Mouse (Mus musculus) thymus, postnatal 36 days (tissue): Measurements from ENCODE around the gene Cebpb.

Source experiments
- DNase-seq, 2 experiments: peaks; one replicate each; pipeline ENCODE4 v3.0.0; 2022; ENCODE audit warnings: mixed read lengths in 2 of 2

Cebpb gene

DNA sequence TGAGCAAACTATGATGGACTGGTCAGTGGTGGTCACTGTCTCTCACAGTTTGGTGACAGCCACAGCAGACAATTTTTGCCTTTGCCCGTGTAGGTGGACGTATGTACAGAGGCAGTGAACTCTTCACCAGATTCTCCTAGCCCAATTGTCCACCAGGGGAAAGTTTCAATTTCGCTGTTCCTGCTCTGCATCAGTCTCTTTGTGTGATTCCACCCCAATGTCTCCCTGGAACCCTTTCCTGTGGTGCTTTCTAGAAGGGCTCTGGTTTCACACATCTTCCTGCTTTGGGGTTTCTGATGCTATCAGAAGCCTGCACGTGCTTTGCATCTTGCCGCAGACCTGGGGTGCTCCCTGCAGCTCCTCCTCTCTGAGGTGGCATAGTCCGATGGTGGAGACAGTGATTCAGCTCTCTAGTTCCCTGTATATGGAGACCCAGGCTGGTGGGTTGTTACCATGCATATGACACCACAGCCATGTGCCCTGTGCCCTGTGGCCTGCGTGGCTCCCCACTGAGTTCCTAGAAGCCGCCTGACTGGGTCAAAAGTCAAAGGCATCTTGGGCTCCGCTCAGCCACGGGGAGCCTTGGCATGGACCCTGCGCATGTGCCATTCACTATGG lies 35.0 kb downstream of the Cebpb start:
- DNase-seq = peak; percentile 21 to 48

DNA sequence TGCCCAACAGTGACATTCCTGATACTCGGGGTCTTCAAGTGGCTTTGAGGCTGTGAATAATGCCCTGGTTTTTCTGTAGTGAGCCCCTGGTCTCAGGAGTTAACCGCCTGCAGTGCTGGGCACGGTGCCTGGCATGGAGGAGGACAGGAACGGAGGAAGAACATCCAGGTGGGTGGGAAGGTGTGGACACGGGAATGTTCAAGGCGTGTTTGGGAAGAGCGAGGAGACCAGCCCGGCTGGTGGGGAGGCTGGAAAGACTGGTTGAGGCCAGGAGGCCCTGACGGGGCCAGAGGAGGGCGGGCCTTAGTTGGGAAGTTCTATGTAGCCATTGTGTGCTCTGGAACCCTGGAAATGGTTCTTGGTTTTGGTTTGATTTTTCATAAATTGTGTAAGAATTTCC lies 37.2 kb downstream of the Cebpb start:
- no peak for DNase-seq

DNA sequence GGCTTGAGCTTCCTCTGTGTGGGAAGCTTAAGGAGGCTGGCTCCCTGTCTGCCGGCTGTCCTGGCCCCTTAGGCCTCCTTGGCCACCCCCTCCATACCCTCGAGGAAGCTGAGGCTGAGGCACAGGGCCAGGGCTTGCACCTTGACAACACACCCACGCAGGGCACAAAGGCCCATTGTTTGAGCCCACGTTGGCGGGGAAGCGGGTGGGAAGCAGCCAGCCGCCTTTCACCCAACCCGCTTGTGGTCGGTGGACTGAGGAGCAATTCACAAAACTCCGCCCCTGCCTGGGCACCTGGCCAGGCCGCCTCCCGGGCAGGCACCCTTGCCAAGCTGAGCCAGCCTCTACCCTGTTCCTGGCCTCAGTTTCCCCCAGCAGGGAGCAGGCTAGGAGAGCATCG lies 38.4 kb downstream of the Cebpb start:
- DNase-seq = peak in 1 of 2 experiments; percentile 21

DNA sequence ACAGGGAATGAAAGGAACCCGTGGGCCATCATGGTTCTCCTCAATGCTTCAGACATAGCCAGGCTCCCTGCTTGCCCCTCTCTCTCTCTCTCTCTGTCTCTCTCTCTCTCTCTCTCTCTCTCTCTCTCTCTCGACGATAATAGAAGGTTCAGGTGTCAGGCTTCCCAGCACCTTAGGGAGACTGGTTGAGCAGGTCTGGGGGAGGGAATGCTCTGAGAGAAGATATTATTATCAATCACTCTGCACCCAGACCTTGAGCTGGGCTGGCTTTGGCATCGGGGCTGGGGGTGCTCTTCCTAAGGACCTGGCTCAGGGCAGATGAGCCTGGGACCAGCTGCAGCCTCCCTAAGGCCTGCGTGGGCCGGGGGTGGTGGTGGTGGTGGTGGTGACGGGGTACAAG lies 41.3 kb downstream of the Cebpb start:
- DNase-seq = no peak

DNA sequence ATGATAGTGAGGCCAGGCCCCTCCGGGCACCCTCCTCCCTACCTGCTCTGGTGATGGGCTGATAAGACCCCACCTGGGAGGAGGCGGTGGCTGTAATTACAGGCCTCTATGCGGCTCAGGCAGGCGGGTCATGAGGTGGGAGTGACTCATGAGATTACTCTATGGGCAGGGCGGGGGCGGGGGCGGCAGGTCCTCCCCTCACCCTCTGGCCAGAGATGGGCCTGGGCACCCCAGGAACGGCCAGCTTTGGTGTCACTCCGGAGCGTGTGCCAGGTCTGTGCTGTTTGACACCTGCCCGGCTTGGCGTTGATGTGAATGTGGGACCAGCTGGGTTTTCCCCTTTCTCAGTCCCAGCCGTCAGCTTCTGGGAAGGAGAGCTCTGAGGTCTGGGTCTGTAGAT lies 42.4 kb downstream of the Cebpb start:
- no peak for DNase-seq

DNA sequence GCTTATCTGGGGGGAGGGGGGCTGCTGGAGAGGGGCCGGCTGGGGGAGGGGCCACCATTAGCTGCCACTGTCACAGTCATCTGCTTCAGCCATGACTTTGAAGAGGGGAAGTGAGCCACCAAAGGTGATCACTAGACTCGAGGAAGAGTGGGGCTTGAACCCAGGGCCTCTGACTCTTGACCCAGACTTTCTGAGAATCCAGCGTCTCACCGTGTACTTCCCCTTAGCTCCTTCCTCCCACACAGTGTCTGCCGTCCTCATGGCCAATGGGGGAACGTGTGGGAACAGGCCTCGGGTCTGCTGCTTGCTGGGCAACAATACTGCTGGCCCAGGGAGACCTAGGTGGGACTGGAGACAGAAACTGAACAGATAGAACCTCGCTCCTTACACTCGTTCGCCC lies 46.1 kb downstream of the Cebpb start:
- no peak for DNase-seq

DNA sequence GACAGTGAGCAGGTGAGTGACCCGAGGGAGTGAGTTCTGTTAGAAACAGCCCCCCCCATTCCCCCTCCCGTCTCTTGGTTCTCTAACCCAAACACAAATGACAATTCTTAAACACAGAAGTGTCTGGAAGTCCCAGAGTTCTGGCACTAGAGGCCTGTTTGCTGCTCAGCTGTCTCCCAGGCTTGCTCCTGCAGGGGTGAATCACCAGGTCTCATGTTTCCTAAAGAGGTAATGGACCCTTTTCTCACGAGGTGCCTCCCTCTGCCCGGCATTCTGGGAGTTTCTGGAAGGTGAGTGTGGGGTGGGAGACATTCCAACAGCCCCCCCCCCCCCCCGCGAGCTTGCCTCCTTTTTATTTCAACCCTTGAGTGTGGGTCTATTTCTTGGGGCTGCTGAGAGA lies 50.3 kb downstream of the Cebpb start:
- no peak for DNase-seq
